Mouse (Mus musculus): ENCODE measurements at regions not wholly inside any gene's neighbourhood (a gene's known extent, or its start where the extent isn't known, plus 50 kb on each side); places are given as distances from the start of the nearest gene placed in this dataset.

- TF ChIP-seq NANOG (IDR thresholded peaks at IDR 0.05; ENCODE audit: borderline replicate concordance, low read length) (no peak), POU5F1 (IDR thresholded peaks at IDR 0.05; ENCODE audit: borderline replicate concordance, low read length) (no peak), CTCF (conservative IDR thresholded peaks at IDR 0.05; ENCODE audit: low read length) (no peak)
These were observed 206.2 kb upstream of the Sulf2 start for GRCm38 (mm10) chr2:166361645-166362044.

GRCm38 (mm10) chr2:166360786-166361185 lies 205.3 kb upstream of the Sulf2 start:
- H3K36me3 ChIP-seq (ENCODE audit: insufficient read depth, low read length) = no peaks in the 10 kb centered on the region
- TF ChIP-seq CTCF (conservative IDR thresholded peaks at IDR 0.05; ENCODE audit: low read length) (no peak), POU5F1 (IDR thresholded peaks at IDR 0.05; ENCODE audit: borderline replicate concordance, low read length) (no peak), NANOG (IDR thresholded peaks at IDR 0.05; ENCODE audit: borderline replicate concordance, low read length) (no peak)
- peaks cover 21% of the 10 kb centered on the region for H3K4me1 ChIP-seq (replicated peaks; ENCODE audit: low read depth, low read length)

More at GRCm38 (mm10) chr2:166361645-166362044, 206.2 kb upstream of the Sulf2 start:
- Histone ChIP-seq H3K36me3 (ENCODE audit: insufficient read depth, low read length) (no peaks in the 10 kb centered on the region), H3K4me3 (replicated peaks; ENCODE audit: low read length) (no peak overlapping the region), H3K4me1 (replicated peaks; ENCODE audit: low read depth, low read length) (peaks cover 15% of the 10 kb centered on the region), H3K27me3 (ENCODE audit: insufficient read depth, low read length) (peaks cover 28% of the 10 kb centered on the region), H3K9me3 (ENCODE audit: low read length) (no peaks in the 10 kb centered on the region)

GRCm38 (mm10) chr2:166359995-166360394 lies 204.5 kb upstream of the Sulf2 start:
- no peak for TF ChIP-seq CTCF (conservative IDR thresholded peaks at IDR 0.05; ENCODE audit: low read length)
- no peak for TF ChIP-seq POU5F1 (IDR thresholded peaks at IDR 0.05; ENCODE audit: borderline replicate concordance, low read length)
- no peak for TF ChIP-seq NANOG (IDR thresholded peaks at IDR 0.05; ENCODE audit: borderline replicate concordance, low read length)
- no peak overlapping the region for H3K4me3 ChIP-seq (replicated peaks; ENCODE audit: low read length)
- H3K27me3 ChIP-seq (ENCODE audit: insufficient read depth, low read length) = peaks cover 33% of the 10 kb centered on the region
- peaks cover 29% of the 10 kb centered on the region for H3K4me1 ChIP-seq (replicated peaks; ENCODE audit: low read depth, low read length)
- H3K9me3 ChIP-seq (ENCODE audit: low read length) = no peaks in the 10 kb centered on the region
- H3K36me3 ChIP-seq (ENCODE audit: insufficient read depth, low read length) = no peaks in the 10 kb centered on the region

More at GRCm38 (mm10) chr2:166360786-166361185, 205.3 kb upstream of the Sulf2 start:
- Histone ChIP-seq H3K9me3 (ENCODE audit: low read length) (no peaks in the 10 kb centered on the region), H3K27me3 (ENCODE audit: insufficient read depth, low read length) (peaks cover 33% of the 10 kb centered on the region), H3K4me3 (replicated peaks; ENCODE audit: low read length) (no peak overlapping the region)

GRCm38 (mm10) chr2:166357824-166358223 lies 202.4 kb upstream of the Sulf2 start:
- no peak for TF ChIP-seq POU5F1 (IDR thresholded peaks at IDR 0.05; ENCODE audit: borderline replicate concordance, low read length)
- TF ChIP-seq NANOG (IDR thresholded peaks at IDR 0.05; ENCODE audit: borderline replicate concordance, low read length) = no peak
- TF ChIP-seq CTCF (conservative IDR thresholded peaks at IDR 0.05; ENCODE audit: low read length) = no peak
- Histone ChIP-seq H3K4me3 (replicated peaks; ENCODE audit: low read length) (no peak overlapping the region), H3K27me3 (ENCODE audit: insufficient read depth, low read length) (peaks cover 53% of the 10 kb centered on the region), H3K4me1 (replicated peaks; ENCODE audit: low read depth, low read length) (peaks cover 44% of the 10 kb centered on the region), H3K9me3 (ENCODE audit: low read length) (no peaks in the 10 kb centered on the region), H3K36me3 (ENCODE audit: insufficient read depth, low read length) (no peaks in the 10 kb centered on the region)

GRCm38 (mm10) chr2:166355944-166356343 lies 200.5 kb upstream of the Sulf2 start:
- peaks cover 53% of the 10 kb centered on the region for H3K27me3 ChIP-seq (ENCODE audit: insufficient read depth, low read length)
- no peak for TF ChIP-seq CTCF (conservative IDR thresholded peaks at IDR 0.05; ENCODE audit: low read length)
- no peak for TF ChIP-seq NANOG (IDR thresholded peaks at IDR 0.05; ENCODE audit: borderline replicate concordance, low read length)
- no peak for TF ChIP-seq POU5F1 (IDR thresholded peaks at IDR 0.05; ENCODE audit: borderline replicate concordance, low read length)
- peaks cover 48% of the 10 kb centered on the region for H3K4me1 ChIP-seq (replicated peaks; ENCODE audit: low read depth, low read length)
- H3K36me3 ChIP-seq (ENCODE audit: insufficient read depth, low read length) = no peaks in the 10 kb centered on the region
- no peak overlapping the region for H3K4me3 ChIP-seq (replicated peaks; ENCODE audit: low read length)
- no peaks in the 10 kb centered on the region for H3K9me3 ChIP-seq (ENCODE audit: low read length)

GRCm38 (mm10) chr2:166355446-166355845 lies 200.0 kb upstream of the Sulf2 start:
- H3K27me3 ChIP-seq (ENCODE audit: insufficient read depth, low read length) = peaks cover 53% of the 10 kb centered on the region
- no peaks in the 10 kb centered on the region for H3K36me3 ChIP-seq (ENCODE audit: insufficient read depth, low read length)
- TF ChIP-seq NANOG (IDR thresholded peaks at IDR 0.05; ENCODE audit: borderline replicate concordance, low read length) (peak; percentile 46; the same call in 1 of the 2 replicates), CTCF (conservative IDR thresholded peaks at IDR 0.05; ENCODE audit: low read length) (no peak), POU5F1 (IDR thresholded peaks at IDR 0.05; ENCODE audit: borderline replicate concordance, low read length) (no peak)
- no peak overlapping the region for H3K4me3 ChIP-seq (replicated peaks; ENCODE audit: low read length)
- peaks cover 4% of the 10 kb centered on the region; the same call in 1 of the 2 replicates for H3K9me3 ChIP-seq (ENCODE audit: low read length)
- peaks cover 48% of the 10 kb centered on the region for H3K4me1 ChIP-seq (replicated peaks; ENCODE audit: low read depth, low read length)

GRCm38 (mm10) chr2:166354391-166354790 lies 198.9 kb upstream of the Sulf2 start:
- Histone ChIP-seq H3K27me3 (ENCODE audit: insufficient read depth, low read length) (peaks cover 47% of the 10 kb centered on the region), H3K4me3 (replicated peaks; ENCODE audit: low read length) (no peak overlapping the region), H3K36me3 (ENCODE audit: insufficient read depth, low read length) (no peaks in the 10 kb centered on the region), H3K4me1 (replicated peaks; ENCODE audit: low read depth, low read length) (peaks cover 48% of the 10 kb centered on the region), H3K9me3 (ENCODE audit: low read length) (peaks cover 9% of the 10 kb centered on the region; the same call in 1 of the 2 replicates)
- TF ChIP-seq POU5F1 (IDR thresholded peaks at IDR 0.05; ENCODE audit: borderline replicate concordance, low read length) = no peak
- no peak for TF ChIP-seq CTCF (conservative IDR thresholded peaks at IDR 0.05; ENCODE audit: low read length)
- no peak for TF ChIP-seq NANOG (IDR thresholded peaks at IDR 0.05; ENCODE audit: borderline replicate concordance, low read length)

- Histone ChIP-seq H3K4me1 (replicated peaks; ENCODE audit: low read depth, low read length) (peaks cover 48% of the 10 kb centered on the region), H3K27me3 (ENCODE audit: insufficient read depth, low read length) (peaks cover 42% of the 10 kb centered on the region), H3K4me3 (replicated peaks; ENCODE audit: low read length) (no peak overlapping the region), H3K9me3 (ENCODE audit: low read length) (peaks cover 9% of the 10 kb centered on the region; the same call in 1 of the 2 replicates), H3K36me3 (ENCODE audit: insufficient read depth, low read length) (no peaks in the 10 kb centered on the region)
- TF ChIP-seq POU5F1 (IDR thresholded peaks at IDR 0.05; ENCODE audit: borderline replicate concordance, low read length) = no peak
- TF ChIP-seq CTCF (conservative IDR thresholded peaks at IDR 0.05; ENCODE audit: low read length) = no peak
- no peak for TF ChIP-seq NANOG (IDR thresholded peaks at IDR 0.05; ENCODE audit: borderline replicate concordance, low read length)
These were observed 198.1 kb upstream of the Sulf2 start for GRCm38 (mm10) chr2:166353447-166354111.
